Mouse (Mus musculus) C2C12 (cell line): Measurements from ENCODE around the gene Rps12.

ENCODE experiments used
- CEBPB ChIP-seq: IDR thresholded peaks from one replicate; pipeline ENCODE4 v1.6.1; 2011; ENCODE audit warnings: low read depth, mild to moderate bottlenecking, control low read depth, moderate library complexity
- CTCF ChIP-seq: IDR thresholded peaks from one replicate; pipeline ENCODE4 v1.5.1; 2011; ENCODE audit not compliant: control insufficient read depth, insufficient read depth, insufficient read length
- MYOD1 ChIP-seq: IDR thresholded peaks from one replicate; pipeline ENCODE4 v1.6.1; 2011; ENCODE audit warnings: low read depth; ENCODE audit not compliant: control insufficient read depth, insufficient read length

DNA sequence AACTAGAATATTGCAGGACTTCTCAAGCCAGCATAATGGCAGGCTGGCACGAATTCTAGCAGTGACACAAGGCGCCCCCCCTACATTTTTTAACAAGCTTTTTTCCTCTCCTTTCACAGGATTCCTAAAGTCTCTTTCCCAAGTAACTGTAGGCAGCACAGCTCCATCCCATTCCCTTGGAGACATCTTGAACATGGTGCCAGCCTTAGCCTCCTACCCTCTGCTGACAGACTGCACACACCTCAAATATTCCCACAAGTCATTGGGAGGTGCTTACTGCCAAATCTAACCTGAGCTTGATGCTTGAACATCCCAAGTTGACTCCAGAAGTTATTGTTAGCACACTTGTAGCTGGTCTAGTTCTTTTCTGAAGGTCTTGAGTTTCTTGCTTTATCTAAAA, 3.0 kb downstream of the Rps12 start:
- no peak for TF ChIP-seq CTCF
- no peak for TF ChIP-seq MYOD1
- TF ChIP-seq CEBPB = no peak
